Mouse (Mus musculus): ENCODE measurements around the gene Rps6ka3. TPM values are rescaled to one million over a fixed set of nuclear protein-coding genes. Genes with fewer than 3 reads are reported as not detected.

The Rps6ka3 gene
- total RNA-seq, 2 experiments from 2014 or later: 73.5 to 87.4 TPM

DNA sequence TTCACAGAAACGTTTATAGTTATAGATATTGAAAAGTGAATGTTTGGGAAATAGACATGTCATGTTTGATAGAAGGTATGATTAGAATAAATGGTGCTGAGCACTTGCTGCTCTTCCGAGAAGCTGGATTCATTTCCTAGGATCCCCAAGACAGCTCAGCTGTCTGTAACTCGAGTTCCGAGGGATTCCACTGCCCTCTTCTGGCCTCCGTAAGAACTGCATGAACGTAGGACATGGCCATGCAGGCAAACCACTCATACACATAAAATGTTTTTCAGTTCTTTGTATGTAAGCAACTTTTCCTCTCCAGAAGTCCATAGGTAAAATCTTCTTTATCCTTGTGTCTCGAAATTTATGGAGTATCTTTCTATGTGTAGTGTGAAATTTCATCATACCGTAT is 111.2 kb downstream of the Rps6ka3 start:
- DNase-seq: peak; percentile 80

DNA sequence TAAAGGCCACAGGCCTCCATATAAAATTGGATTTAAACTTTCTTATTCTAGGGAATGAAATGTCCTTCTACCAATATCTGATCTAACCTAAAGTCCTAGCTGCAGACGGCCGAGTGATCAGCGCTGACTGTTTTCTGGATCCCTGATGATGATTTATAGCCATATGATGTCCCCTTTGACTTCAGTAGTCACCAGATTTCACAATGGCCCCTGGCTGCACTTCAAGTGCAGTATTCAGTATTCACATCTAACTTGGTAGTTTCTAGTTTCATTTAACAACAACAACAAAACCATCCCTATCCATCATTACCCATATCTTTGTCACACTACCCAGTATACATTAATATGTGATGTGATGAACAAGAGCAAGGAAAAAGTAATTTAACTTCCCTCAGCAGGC is 154.4 kb downstream of the Rps6ka3 start:
- no peak for DNase-seq

DNA sequence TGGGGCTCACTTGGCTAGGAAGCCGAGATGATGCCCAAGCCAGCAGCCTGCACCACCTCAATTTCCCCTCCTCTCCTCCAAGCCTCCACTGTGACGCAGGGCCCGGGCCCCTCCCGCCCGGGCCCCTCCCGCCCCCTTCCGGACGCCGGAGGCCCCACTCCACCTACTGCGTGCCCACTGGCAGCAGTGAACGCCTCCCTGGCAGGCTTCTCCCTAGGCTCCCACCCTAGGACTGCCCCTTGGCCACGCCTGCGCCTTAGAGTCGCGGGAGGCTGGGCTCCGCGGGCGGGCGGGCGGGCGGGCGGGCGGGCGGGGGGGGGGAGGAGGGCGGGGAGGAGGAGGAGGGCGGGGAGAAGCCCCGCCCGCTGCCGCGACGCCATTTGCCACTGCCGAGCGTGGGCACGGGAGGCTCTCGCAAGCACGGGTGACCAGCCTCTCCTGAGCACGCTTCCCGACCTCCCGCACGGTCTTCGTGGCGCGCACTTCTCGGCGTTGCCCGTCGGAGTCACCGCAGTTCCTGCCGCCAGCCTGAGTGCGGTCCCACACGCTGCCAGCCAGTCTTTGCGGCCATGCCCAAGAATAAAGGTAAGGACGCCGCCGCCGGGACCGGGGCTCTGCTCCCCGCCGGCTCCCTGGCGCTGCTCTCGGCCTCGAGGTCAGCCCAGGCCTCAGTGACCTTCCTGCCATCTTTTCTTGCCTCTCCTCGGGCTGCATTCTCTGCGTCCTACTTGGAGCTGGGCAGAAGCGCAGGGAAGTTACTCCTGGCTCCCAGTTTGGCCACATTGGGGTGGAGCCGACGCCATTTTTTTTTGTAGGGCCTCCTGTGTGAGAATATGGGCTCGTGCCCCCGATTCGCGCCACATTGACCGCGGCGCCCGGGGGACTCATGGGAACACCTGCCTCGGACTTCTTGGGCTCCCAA is 162.0 kb downstream of the Rps6ka3 start, which contains the start of gene Eif1ax:
Eif1ax (plus strand) TSS at position 348 of the 922 bp plus-strand sequence.
- DNase-seq: peak; percentile 76

DNA sequence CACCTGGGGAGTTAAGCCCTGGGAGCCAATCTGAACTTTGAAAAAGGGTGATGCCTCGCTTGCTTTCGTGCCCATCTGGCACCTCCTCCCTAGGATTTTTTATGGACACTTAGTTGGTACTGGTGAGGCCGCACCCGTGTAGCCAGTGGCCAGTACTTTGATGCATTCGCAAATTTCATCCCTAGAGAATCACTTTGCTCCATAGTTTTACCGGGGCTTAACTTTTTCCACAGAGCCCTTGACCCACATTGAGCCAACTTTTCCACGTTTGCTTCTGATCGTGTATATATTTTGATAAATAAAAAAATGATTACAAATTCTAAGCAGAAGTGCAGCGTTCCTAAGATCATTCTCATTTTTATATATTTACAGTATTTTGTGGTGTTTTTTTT is 162.6 kb downstream of the Rps6ka3 start:
- no peak for DNase-seq

DNA sequence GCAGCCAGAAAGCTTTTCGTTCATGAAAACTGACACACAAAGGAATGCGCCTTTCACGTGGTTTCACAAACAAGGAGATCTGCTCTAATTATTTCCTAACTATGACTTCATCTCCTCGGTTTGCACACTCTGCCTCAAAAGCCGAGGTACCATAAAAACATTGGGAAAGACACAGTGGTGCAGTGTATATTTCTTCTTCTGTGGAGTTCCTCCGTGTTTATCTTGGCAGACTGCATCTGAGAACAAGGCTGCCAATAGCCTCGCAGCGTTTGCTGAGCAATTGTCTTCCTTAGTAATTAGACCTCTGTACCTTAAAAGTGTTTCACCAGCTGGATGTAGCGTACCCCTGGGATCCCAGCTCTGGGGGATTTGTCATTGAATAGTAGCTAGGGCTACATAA is 177.0 kb downstream of the Rps6ka3 start:
- no peak for DNase-seq

DNA sequence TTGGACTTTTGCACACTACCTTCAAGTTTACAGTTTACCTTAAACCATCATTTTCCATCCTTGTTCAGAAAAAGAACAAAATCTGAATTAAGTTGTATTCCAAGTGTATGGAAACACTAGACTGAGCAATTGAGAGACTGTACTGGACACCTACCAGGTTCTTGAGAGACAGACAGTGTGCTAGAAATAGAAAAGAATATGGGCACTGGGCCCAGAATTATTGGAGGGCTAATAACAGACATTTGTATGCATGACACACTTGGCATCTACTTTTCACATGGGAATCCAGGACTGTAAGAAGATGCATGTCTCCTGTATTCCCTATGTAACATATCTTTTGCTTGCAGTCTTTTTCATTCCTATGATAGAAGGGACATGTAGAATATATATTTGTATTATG is 178.8 kb downstream of the Rps6ka3 start:
- no peak for DNase-seq

DNA sequence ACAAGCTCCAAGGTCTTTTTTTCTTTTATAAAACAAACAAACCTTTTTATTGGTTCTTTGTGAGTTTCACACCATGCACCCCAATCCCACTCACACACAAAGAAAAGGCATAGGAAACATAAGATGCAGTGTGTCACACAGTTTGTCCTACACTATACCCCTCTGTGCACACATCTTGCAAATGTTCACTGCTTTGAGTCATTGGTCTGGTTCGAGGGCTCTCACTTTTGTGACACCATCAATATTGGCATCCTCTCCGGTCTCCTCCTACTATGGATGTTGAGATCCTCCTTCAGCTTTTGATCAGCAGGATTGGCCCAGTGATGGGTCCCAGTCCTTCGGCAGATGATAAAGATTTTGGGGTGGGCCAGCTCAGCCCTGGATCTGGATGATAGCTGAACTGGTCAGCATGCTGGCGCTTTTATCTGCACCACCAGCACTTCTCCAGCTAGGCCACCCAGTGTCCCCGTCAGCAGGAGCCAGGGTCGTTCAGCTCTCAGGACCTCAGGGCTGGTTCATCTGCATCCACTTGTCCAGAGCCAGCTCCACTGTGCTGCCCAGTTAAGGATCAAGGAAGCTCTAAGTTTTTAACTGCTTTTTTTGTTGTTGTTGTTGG is 180.3 kb downstream of the Rps6ka3 start:
- no peak for DNase-seq

DNA sequence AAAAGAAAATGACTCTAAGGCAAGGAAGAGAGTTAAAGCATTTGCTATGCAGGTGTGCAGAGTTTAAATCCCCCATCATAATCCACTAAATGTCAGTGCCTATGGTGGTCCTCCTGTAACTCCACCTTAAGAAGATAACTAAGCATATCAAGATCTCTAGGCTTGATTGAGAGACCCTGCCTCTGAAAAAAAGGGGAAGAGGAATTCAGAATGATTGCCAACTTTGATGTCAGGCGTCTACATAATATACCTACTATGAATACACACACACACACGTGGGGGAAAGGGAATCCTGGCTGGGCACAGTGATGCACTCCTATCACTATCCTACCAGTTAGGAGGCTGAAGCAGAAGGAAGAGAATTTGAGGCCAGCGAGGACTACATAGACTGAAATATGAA is 181.1 kb downstream of the Rps6ka3 start:
- DNase-seq: no peak

DNA sequence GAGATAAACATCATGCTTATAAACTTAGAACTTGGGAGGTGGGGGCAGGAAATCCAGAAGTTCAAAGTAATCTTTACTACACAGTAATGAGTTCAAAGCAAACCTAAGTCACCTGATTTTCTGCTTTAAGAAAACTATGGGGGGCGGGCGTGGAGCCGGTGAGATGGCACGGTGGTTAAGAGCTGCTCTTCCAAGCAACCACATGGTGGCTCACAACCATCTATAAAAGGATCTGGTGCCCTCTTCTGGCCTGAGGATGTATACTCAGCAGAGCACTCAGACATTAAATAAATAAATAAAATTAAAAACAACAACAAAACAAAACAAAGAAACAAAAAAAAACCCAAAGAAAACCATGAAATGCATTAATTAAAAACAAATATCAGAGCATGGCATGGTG is 199.1 kb downstream of the Rps6ka3 start:
- DNase-seq: peak; percentile 33

DNA sequence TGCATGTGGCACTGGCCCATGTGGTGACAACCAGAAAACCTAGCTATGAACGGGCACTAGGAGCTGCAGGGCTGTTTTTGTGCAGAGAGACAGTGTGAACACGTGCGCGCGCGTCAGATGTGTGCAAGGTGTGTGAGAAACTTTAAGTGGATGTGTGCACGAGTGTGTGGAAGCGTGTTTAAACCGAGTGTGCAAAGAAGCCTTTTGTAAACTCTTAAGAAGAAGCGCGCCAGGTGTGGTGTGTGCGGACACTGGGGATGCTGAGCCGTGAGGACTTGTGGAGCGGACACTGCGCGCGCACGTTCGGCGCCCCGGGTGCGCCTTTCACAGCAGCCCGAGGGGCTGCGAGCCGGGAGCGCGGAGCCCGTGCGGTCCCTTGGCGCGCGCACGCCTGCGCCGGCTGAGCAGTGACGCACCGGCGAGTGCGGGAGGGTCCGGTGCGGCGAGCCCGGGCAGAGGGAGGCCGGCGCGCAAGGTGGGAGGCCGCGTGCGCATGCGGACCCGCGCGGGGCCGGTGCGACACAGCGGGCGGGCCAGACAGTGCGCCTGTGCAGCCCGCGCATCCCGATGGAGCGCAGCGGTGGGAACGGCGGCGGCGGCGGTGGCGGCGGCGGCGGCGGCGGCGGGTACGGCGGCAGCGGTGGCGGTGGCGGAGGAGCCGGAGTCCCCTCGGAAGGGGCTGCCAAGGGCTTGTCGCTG is 204.2 kb downstream of the Rps6ka3 start, which contains the start of gene Map7d2:
Map7d2 (plus strand) TSS at position 443 of the 699 bp plus-strand sequence.
- DNase-seq: peak; percentile 4

DNA sequence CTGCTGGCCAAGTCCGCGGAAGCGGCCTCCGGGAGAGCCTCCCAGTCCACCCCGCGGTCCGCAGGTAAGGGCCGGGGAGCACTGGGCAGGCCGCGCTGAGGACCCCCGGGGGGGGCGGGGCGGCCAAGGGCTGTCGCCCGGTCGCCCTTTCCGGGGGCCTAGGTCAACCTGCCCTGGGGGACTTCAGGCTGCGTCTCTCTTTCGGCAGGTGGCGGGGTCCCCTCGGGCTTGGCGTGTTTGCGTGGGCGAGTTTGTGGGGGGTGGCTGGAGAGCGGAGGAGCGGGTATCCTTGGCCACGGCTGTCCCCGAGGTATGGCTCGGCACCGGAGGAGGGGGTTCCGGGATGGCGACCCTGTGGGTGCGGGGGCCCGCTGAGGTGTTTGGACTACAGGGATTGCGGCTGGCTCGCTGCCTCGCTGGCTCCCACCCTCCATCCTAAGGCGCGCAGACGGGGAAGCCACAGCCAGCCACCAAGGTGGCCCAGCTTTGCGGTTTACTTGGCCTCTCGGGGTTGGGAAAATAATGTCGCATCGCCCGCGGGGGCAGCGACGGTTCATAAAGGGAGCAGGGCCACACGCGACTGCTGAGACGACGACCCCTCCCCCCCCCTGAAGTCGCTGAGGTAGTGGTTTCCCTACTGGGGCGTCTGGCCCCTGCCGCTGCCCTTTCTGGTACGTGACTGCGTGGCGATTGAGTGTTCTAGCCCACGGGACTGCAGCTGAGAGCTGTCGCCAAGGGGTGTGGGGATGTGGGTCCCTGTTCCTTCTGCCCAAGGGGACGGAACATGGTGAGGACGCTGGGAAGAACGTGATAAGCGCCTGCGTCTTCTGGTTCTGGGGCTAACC is 204.9 kb downstream of the Rps6ka3 start:
- DNase-seq: no peak

Other genes with a start within 250 kb of the Rps6ka3 start
- gene Eif1ax, start 161.9 kb downstream of the Rps6ka3 start, total RNA-seq (2021): 100 to 1,000 TPM; 103 to 114 TPM
- gene Map7d2, start 204.3 kb downstream of the Rps6ka3 start, total RNA-seq (2021): under 1 TPM; 0.86 to 0.95 TPM

Data from heart, postnatal 4 days (tissue).